Mouse (Mus musculus) forebrain, postnatal 0 days (tissue): ENCODE results near the gene Ift122. TPM values are rescaled to one million over a fixed set of nuclear protein-coding genes. Genes with fewer than 3 reads are reported as not detected.

Source experiments
- ATAC-seq: fragments of 200-750 bp; cut with Nextera tagmentation; 2 replicates; pipeline ENCODE4 v1.8.0; 2017; ENCODE audit warnings: mild to moderate bottlenecking, moderate library complexity
- DNase-seq: peaks from one replicate; pipeline ENCODE4 v3.0.0-alpha.2; 2015
- H3K27ac ChIP-seq: fragments of 300-500 bp; sonication (generic); 2 replicates; pipeline ENCODE4 v1.5.1; 2014; ENCODE audit warnings: low read depth, mild to moderate bottlenecking, antibody characterized with exemption, low read length, moderate library complexity, mixed read lengths
- H3K27me3 ChIP-seq: fragments of 300-500 bp; sonication (generic); 2 replicates; pipeline ENCODE4 v1.6.1; 2014; ENCODE audit warnings: mild to moderate bottlenecking, low read length, mixed read lengths; ENCODE audit not compliant: insufficient read depth
- H3K36me3 ChIP-seq: fragments of 300-500 bp; sonication (generic); 2 replicates; pipeline ENCODE4 v1.6.1; 2014; ENCODE audit warnings: mild to moderate bottlenecking, moderate library complexity; ENCODE audit not compliant: insufficient read depth
- H3K4me1 ChIP-seq: fragments of 300-500 bp; sonication (generic); 2 replicates; pipeline ENCODE4 v1.6.1; 2014; ENCODE audit warnings: antibody characterized with exemption; ENCODE audit not compliant: insufficient read depth
- H3K4me2 ChIP-seq: fragments of 300-500 bp; sonication (generic); 2 replicates; pipeline ENCODE4 v1.6.1; 2014; ENCODE audit warnings: low read depth, mild to moderate bottlenecking, moderate library complexity
- H3K4me3 ChIP-seq: fragments of 300-500 bp; sonication (generic); 2 replicates; pipeline ENCODE4 v1.5.1; 2014; ENCODE audit warnings: low read depth, low read length, mixed read lengths
- H3K9ac ChIP-seq: fragments of 300-500 bp; sonication (generic); 2 replicates; pipeline ENCODE4 v1.6.1; 2014; ENCODE audit warnings: mild to moderate bottlenecking
- H3K9me3 ChIP-seq: fragments of 300-500 bp; sonication (generic); 2 replicates; pipeline ENCODE4 v1.6.1; 2016; ENCODE audit warnings: low read length
- CTCF ChIP-seq: sonication (generic); IDR thresholded peaks from 2 replicates; pipeline ENCODE4 v1.5.1; 2016; ENCODE audit warnings: antibody characterized with exemption, control low read depth, low read depth
- WGBS: fragments of 180-500 bp; shearing (Covaris S2); extraction: QIAGEN DNeasy Blood & Tissue Kit; methylation state at CpG from one replicate; pipeline ENCODE4 v1.1.7; 2014; 5-methylcytosine and 5-hydroxymethylcytosine counted together
- polyA plus RNA-seq: library from polyadenylated mRNA; unstranded; fragments of >200 nt; fragmentation: Nextera tagmentation; extraction: Ambion mirVana; gene quantifications from 2 replicates; pipeline ENCODE4 v1.2.1, GENCODE M21; 2015
- total RNA-seq: library from RNA; depleted of rRNA; stranded (reverse); fragments of >200 nt; gene quantifications from 2 replicates; pipeline ENCODE4 v1.2.3, GENCODE M21; 2014

Gene Ift122
- total and polyA plus RNA-seq, 2 experiments from 2014 or later: 25.6 to 32.6 TPM

DNA sequence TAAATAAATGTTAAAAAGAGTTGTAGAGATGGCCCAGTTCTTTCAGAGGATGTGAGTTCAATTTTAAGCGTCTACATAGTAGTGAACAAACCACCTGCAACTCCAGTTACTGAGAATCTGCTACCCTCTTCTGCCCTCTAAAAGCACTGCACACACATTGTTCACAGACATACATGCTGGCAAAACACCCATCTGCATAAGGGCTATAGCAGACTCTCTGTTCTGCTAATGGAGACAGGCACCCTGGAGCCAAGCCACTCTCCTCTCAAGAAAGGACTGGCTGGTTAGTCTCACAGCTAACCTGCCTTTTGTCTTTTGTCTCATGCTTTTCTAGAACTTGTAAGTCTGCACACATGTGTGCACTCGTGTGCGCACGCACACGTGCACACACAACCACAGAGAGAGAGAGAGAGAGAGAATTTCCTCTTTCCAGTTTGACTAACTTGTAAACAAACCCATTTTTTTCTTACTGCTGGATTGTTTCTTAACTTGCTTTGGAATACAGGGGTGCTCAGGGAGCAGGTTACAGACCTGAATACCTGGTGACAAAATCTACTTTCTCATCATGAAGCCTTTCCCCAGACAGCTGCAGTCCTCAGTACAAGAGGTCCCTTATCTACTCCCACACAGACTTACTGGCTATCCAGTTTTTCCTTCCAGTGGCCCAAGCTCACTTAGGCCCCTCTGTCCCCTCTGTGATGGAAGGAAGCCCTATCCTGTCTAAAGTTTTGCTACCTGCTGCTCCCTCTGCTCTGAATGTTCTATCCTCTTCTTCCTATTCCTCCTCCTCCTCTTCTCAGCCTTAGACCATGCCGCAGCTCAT is 22.3 kb upstream of the Ift122 start:
- no peak for ATAC-seq
- TF ChIP-seq CTCF: no peak
- no peak overlapping the region for H3K4me3 ChIP-seq
- no peak overlapping the region for H3K9ac ChIP-seq
- H3K27ac ChIP-seq: no peak overlapping the region
- H3K4me1 ChIP-seq: no peaks in the 10 kb centered on the region
- H3K9me3 ChIP-seq: no peaks in the 10 kb centered on the region
- no peak for DNase-seq
- WGBS: 90% methylated on average over 6 of the region's 6 CpGs
- H3K4me2 ChIP-seq: no peak overlapping the region
- no peaks in the 10 kb centered on the region for H3K27me3 ChIP-seq
- H3K36me3 ChIP-seq: no peaks in the 10 kb centered on the region

DNA sequence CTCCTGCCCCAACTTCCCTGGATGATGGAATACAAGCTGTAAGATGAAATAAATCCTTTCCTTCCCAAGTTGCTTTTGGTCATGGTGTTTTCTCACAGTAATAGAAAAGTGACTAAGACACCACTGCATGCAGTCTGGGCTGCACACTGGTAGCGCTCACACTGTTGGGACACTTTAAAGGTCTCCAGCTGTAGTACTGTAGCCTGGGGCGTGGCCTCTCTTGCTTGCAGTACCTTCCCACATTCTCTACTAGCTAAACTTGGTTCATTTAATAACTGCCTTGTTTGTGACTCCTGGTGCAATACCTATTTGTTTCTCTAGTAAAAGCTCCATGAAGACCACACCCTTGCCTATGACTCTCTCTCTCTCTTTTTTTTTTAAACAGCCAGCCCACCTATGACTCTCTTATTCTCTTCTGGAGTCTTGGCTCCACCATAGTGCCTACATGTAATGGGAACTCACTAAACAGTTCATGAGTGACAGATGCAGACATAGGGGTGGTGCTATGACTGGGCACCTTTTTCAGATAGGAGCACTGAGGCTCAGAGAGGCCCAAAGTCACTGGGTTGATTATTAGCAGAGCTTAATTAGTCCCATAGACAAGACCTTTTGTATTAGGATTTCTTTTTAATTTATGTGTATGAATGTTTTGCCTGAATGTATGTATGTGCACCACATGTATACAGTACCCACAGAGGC is 21.0 kb upstream of the Ift122 start:
- no peaks in the 10 kb centered on the region for H3K36me3 ChIP-seq
- WGBS: 93% methylated on average over 2 of the region's 2 CpGs
- H3K4me2 ChIP-seq: no peak overlapping the region
- ATAC-seq (no peak), DNase-seq (no peak)
- no peaks in the 10 kb centered on the region for H3K27me3 ChIP-seq
- no peak overlapping the region for H3K4me3 ChIP-seq
- TF ChIP-seq CTCF: no peak
- H3K27ac ChIP-seq: no peak overlapping the region
- no peak overlapping the region for H3K9ac ChIP-seq
- H3K9me3 ChIP-seq: no peaks in the 10 kb centered on the region
- H3K4me1 ChIP-seq: no peaks in the 10 kb centered on the region

DNA sequence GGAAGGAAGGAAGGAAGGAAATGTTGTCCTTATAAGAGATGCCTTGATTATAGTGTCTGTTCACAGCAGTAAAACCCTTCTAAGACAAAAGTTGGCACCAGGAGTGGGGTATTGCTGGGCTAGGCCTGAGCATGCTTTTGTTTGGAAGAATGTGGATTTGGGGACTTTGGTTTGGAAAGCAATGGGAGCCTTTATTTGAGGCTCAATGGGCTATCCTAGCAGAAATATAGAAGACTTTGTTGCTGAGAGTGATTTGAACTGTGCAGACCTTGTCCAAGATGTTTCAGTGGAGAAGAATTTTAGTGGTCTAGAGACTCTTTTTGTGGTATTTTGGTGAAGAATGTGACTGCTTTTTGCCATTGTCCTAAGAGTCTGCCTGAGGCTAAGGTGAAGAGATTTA is 19.4 kb upstream of the Ift122 start:
- Histone ChIP-seq H3K27me3 (no peaks in the 10 kb centered on the region), H3K4me1 (peaks cover 6% of the 10 kb centered on the region; the same call in 1 of the 2 replicates), H3K9me3 (no peaks in the 10 kb centered on the region), H3K4me3 (no peak overlapping the region), H3K4me2 (no peak overlapping the region), H3K9ac (no peak overlapping the region), H3K27ac (no peak overlapping the region), H3K36me3 (no peaks in the 10 kb centered on the region)
- DNase-seq (no peak), ATAC-seq (no peak)
- TF ChIP-seq CTCF: no peak

DNA sequence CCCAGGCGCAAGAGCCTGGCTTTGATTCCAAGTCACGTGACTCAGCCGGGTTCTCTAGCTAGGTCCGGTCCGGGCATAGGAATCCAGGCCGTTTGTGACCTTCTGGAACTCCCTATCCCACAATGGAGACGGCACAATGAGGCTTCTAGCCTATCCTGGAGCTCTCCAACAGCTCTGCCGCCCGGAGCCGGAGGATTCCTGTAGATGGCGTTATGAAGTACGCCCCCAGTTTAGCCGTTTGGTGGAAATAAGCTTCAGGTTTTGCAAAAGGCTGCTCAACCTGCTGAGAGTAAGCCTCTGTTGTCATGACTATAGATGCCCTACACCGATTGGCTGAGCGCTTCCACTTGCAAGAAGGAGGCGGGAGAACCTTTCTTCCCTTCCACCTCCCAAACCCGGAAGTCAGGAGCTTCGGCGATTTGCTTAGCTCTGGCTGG is 15.1 kb upstream of the Ift122 start, which contains the start of gene Efcab12:
Efcab12 (minus strand) TSS at position 252 of the 437 bp plus-strand sequence.
- TF ChIP-seq CTCF: peak; percentile 35
- peak within 1 kb of the TSS; percentile 29; the same call in 1 of the 2 replicates for H3K27ac ChIP-seq
- H3K9me3 ChIP-seq: no peaks in the 10 kb centered on the region
- ATAC-seq (peak; percentile 100), DNase-seq (peak; percentile 85)
- H3K36me3 ChIP-seq: peaks cover 5% of the 10 kb centered on the region; the same call in 1 of the 2 replicates
- peak within 1 kb of the TSS; percentile 61 for H3K4me2 ChIP-seq
- no peaks in the 10 kb centered on the region for H3K27me3 ChIP-seq
- H3K4me3 ChIP-seq: peak within 1 kb of the TSS; percentile 39
- H3K4me1 ChIP-seq: peaks cover 6% of the 10 kb centered on the region; the same call in 1 of the 2 replicates
- H3K9ac ChIP-seq: peak within 1 kb of the TSS; percentile 37
- 1% methylated on average over 19 of the region's 19 CpGs for WGBS

DNA sequence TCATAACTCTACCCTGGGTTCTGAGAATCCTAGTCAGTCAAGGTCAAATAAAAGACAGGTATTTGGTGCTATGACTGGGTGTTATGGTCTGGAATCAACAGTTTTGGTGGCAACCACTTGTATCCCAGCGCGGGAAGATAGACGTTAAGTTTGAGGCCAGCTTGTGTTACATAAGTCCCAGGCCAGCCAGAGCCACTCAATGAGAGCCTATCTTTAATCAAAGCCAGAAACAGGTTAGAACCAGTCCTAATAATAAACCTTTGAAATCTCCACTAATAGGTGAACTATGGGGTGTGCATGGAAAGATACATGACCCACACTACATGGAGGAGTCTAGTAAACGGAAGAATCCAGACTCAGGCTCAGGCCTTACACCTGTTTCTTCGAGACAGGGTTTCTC is 14.5 kb upstream of the Ift122 start:
- H3K4me1 ChIP-seq: peaks cover 6% of the 10 kb centered on the region; the same call in 1 of the 2 replicates
- peaks cover 6% of the 10 kb centered on the region; the same call in 1 of the 2 replicates for H3K36me3 ChIP-seq
- ATAC-seq: no peak
- H3K9me3 ChIP-seq: no peaks in the 10 kb centered on the region
- no peak for DNase-seq
- H3K9ac ChIP-seq: no peak overlapping the region
- peak overlapping the region; percentile 39 for H3K4me3 ChIP-seq
- peak overlapping the region; percentile 61 for H3K4me2 ChIP-seq
- WGBS: 71% methylated on average over 5 of the region's 5 CpGs
- TF ChIP-seq CTCF: no peak
- no peak overlapping the region for H3K27ac ChIP-seq
- no peaks in the 10 kb centered on the region for H3K27me3 ChIP-seq

DNA sequence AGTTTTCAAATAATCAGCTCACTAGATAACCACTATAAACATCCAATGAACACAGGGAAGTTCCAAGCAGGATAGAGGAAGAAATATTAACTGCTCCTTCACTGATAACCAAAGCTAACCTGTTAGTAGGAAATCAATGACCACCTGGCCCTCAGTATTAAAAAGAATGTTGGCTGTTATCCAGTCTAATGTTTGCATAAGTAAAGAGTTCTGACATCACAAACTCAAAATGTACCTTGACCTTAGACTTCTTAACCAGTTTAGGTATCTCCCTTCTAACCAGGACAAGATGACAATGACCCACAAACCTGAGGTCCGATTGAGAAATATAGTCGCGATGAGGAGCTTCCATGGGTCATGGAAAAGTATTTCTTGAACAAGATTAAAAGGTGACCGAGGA is 8.3 kb upstream of the Ift122 start:
- no peaks in the 10 kb centered on the region for H3K4me1 ChIP-seq
- no peaks in the 10 kb centered on the region for H3K27me3 ChIP-seq
- H3K36me3 ChIP-seq: peaks cover 20% of the 10 kb centered on the region
- no peak overlapping the region for H3K9ac ChIP-seq
- H3K9me3 ChIP-seq: no peaks in the 10 kb centered on the region
- WGBS: 93% methylated on average over 4 of the region's 4 CpGs
- no peak overlapping the region for H3K4me3 ChIP-seq
- no peak overlapping the region for H3K27ac ChIP-seq
- no peak overlapping the region for H3K4me2 ChIP-seq
- no peak for ATAC-seq
- no peak for TF ChIP-seq CTCF
- no peak for DNase-seq
